Mouse (Mus musculus) heart, postnatal 0 days (tissue): ENCODE results near the gene Ifna4. TPM values are rescaled to one million over a fixed set of nuclear protein-coding genes. Genes with fewer than 3 reads are reported as not detected.

Source experiments
- ATAC-seq: fragments of 200-750 bp; cut with Nextera tagmentation; 2 replicates; pipeline ENCODE4 v1.8.0; 2017; ENCODE audit warnings: low read depth, moderate number of reproducible peaks, moderate library complexity; ENCODE audit not compliant: insufficient read depth
- DNase-seq: peaks from one replicate; pipeline ENCODE4 v3.0.0-alpha.2; 2016; ENCODE audit warnings: low spot score
- H3K27ac ChIP-seq: fragments of 300-500 bp; sonication (generic); 2 replicates; pipeline ENCODE4 v1.5.1; 2014; ENCODE audit warnings: low read depth, mild to moderate bottlenecking
- H3K27me3 ChIP-seq: fragments of 300-500 bp; sonication (generic); 2 replicates; pipeline ENCODE4 v1.6.1; 2014; ENCODE audit warnings: low read length, mixed read lengths; ENCODE audit not compliant: control insufficient read depth, insufficient read depth
- H3K36me3 ChIP-seq: fragments of 300-500 bp; sonication (generic); replicated peaks from 2 replicates; pipeline ENCODE4 v1.6.1; 2014; ENCODE audit warnings: low read length, mixed read lengths; ENCODE audit not compliant: control insufficient read depth, insufficient read depth
- H3K4me1 ChIP-seq: fragments of 300-500 bp; sonication (generic); 2 replicates; pipeline ENCODE4 v1.6.1; 2014; ENCODE audit warnings: antibody characterized with exemption; ENCODE audit not compliant: control insufficient read depth, insufficient read depth
- H3K4me2 ChIP-seq: fragments of 300-500 bp; sonication (generic); 2 replicates; pipeline ENCODE4 v1.6.1; 2014; ENCODE audit warnings: low read depth, mild to moderate bottlenecking, low read length, moderate library complexity
- H3K4me3 ChIP-seq: fragments of 300-500 bp; sonication (generic); 2 replicates; pipeline ENCODE4 v1.5.1; 2014; ENCODE audit warnings: low read depth, low read length
- H3K9ac ChIP-seq: fragments of 300-500 bp; sonication (generic); replicated peaks from 2 replicates; pipeline ENCODE4 v1.6.1; 2014; ENCODE audit warnings: low read depth, low read length, mixed read lengths
- H3K9me3 ChIP-seq: fragments of 300-500 bp; sonication (generic); replicated peaks from 2 replicates; pipeline ENCODE4 v1.6.1; 2016; ENCODE audit warnings: low read length; ENCODE audit not compliant: control insufficient read depth
- CTCF ChIP-seq: IDR thresholded peaks from 2 replicates; pipeline ENCODE4 v1.5.1; 2016; ENCODE audit warnings: antibody characterized with exemption, control low read depth, low read depth
- EP300 ChIP-seq: IDR thresholded peaks from 2 replicates; pipeline ENCODE4 v1.6.1; 2016; ENCODE audit warnings: antibody characterized with exemption, low read depth
- WGBS: fragments of 180-500 bp; shearing (Covaris S2); extraction: QIAGEN DNeasy Blood & Tissue Kit; methylation state at CpG from one replicate; pipeline ENCODE4 v1.1.7; 2014; 5-methylcytosine and 5-hydroxymethylcytosine counted together
- polyA plus RNA-seq: library from polyadenylated mRNA; unstranded; fragments of >200 nt; fragmentation: Nextera tagmentation; extraction: Ambion mirVana; gene quantifications from 2 replicates; pipeline ENCODE4 v1.2.1, GENCODE M21; 2015
- total RNA-seq: library from RNA; depleted of rRNA; stranded (reverse); fragments of >200 nt; gene quantifications from 2 replicates; pipeline ENCODE4 v1.2.3, GENCODE M21; 2014; ENCODE audit warnings: low replicate concordance

The Ifna4 gene
- total and polyA plus RNA-seq, 2 experiments from 2014 or later, result not detected

DNA sequence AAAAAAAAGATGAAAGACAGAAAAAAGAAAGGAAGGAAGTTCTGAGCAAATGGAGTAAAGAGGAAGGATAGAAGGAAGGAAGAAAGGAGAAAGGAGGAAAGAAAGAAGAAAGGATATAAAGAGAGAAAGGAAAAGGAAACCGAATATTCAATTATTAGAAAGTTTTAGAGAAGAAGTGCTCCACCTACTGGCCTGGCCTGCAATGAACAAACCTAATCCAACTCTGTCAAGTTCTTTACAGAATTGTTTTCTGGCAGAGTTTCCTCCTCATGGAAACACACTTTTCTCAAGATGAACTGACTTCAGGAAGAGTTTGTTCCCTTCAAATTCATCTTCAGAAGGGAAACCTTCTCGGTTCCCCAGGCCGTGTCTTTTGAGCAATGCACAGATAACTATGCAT, 2.8 kb upstream of the Ifna4 start:
- no peak overlapping the region for H3K4me3 ChIP-seq
- no peak overlapping the region for H3K9ac ChIP-seq
- TF ChIP-seq EP300, result no peak
- peak; percentile 35 for TF ChIP-seq CTCF
- 0 out of 2 replicates have a peak, but pooled peaks cover 3% of the 10 kb centered on the region for H3K27me3 ChIP-seq
- H3K9me3 ChIP-seq, result no peaks in the 10 kb centered on the region
- no peak overlapping the region for H3K27ac ChIP-seq
- H3K4me1 ChIP-seq, result no peaks in the 10 kb centered on the region
- no peak for ATAC-seq
- no peak overlapping the region for H3K4me2 ChIP-seq
- H3K36me3 ChIP-seq, result no peaks in the 10 kb centered on the region
- WGBS, result 32% methylated on average over 3 of the region's 3 CpGs
- no peak for DNase-seq

DNA sequence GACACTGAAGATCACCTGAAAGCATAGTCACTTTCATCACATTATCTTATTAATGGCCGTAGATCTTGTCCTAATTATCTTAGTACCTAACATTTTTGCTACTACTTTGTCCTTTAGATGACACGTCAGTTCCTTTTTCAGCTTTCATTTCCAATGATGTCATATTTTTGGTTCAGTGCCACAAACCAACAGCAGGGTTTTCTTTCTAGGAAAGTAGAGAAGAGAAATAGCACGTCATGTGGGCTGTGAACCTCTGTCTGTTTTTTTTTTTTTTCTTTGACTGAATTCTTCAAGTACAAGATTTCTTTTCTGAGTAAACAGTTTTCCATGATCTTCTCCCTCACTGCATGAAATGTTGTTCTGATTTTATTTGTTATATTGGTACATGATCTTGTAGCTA, 1.6 kb upstream of the Ifna4 start:
- WGBS, result 36% methylated on average over 3 of the region's 3 CpGs

GRCm38 (mm10) chr4:88845334-88845733, 3.7 kb downstream of the Ifna4 start:
- DNase-seq (no peak), ATAC-seq (no peak)
- H3K4me1 ChIP-seq, result no peaks in the 10 kb centered on the region
- WGBS, result 48% methylated on average over 2 of the region's 2 CpGs
- H3K36me3 ChIP-seq, result no peaks in the 10 kb centered on the region
- H3K9me3 ChIP-seq, result no peaks in the 10 kb centered on the region
- no peak overlapping the region for H3K4me2 ChIP-seq
- H3K27me3 ChIP-seq, result 0 out of 2 replicates have a peak, but pooled peaks cover 3% of the 10 kb centered on the region
- no peak overlapping the region for H3K4me3 ChIP-seq
- no peak overlapping the region for H3K9ac ChIP-seq
- no peak for TF ChIP-seq EP300
- peak; percentile 24; the same call in 1 of the 2 replicates for TF ChIP-seq CTCF
- H3K27ac ChIP-seq, result no peak overlapping the region

More for the DNA sequence above, 1.6 kb upstream of the Ifna4 start:
- no peak for ATAC-seq
- no peak for DNase-seq
- H3K9me3 ChIP-seq, result no peaks in the 10 kb centered on the region
- TF ChIP-seq CTCF (no peak), EP300 (no peak)
- 0 out of 2 replicates have a peak, but pooled peaks cover 3% of the 10 kb centered on the region for H3K27me3 ChIP-seq
- H3K27ac ChIP-seq, result no peak overlapping the region
- no peak overlapping the region for H3K4me3 ChIP-seq
- no peak overlapping the region for H3K4me2 ChIP-seq
- no peak overlapping the region for H3K9ac ChIP-seq
- no peaks in the 10 kb centered on the region for H3K4me1 ChIP-seq
- no peaks in the 10 kb centered on the region for H3K36me3 ChIP-seq

DNA sequence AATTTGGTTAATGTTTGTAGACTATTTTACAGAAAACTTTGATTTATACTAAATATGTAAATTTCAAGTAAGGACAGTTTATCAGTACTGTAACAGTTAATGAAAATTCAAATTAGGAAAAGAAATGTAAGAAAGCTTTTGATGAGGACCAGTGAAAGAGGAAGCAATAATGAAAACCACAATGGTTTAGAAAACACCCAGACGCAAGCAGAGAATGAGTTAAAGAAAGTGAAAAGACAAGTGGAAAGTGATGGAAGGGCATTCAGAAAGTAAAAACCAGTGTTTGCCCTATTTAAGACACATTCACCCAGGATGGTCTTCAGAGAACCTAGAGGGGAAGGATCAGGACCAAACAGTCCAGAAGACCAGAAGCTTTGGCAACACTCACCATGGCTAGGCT, 8.0 kb downstream of the Ifna4 start, which contains the start of gene Ifna1:
Gene Ifna1, plus strand, starts transcription at position 390 of the 400 bp plus-strand sequence.
- H3K4me3 ChIP-seq, result no peak within 1 kb of the TSS
- 64% methylated on average over 1 of the region's 1 CpGs for WGBS
- TF ChIP-seq EP300, result no peak
- TF ChIP-seq CTCF, result no peak
- no peak within 1 kb of the TSS for H3K9ac ChIP-seq
- ATAC-seq (no peak), DNase-seq (no peak)
- H3K27ac ChIP-seq, result no peak within 1 kb of the TSS
- H3K4me1 ChIP-seq, result no peaks in the 10 kb centered on the region
- no peaks in the 10 kb centered on the region for H3K9me3 ChIP-seq
- no peak within 1 kb of the TSS for H3K4me2 ChIP-seq
- no peaks in the 10 kb centered on the region for H3K27me3 ChIP-seq
- H3K36me3 ChIP-seq, result no peaks in the 10 kb centered on the region

GRCm38 (mm10) chr4:88851026-88851763, 9.5 kb downstream of the Ifna4 start:
- ATAC-seq, result no peak
- H3K4me1 ChIP-seq, result no peaks in the 10 kb centered on the region

More at GRCm38 (mm10) chr4:88851026-88851763, 9.5 kb downstream of the Ifna4 start:
- no peak for DNase-seq
- 61% methylated on average over 4 of the region's 4 CpGs for WGBS
- H3K4me3 ChIP-seq, result no peak overlapping the region
- no peak overlapping the region for H3K4me2 ChIP-seq
- H3K27ac ChIP-seq, result no peak overlapping the region
- no peak for TF ChIP-seq CTCF
- no peak for TF ChIP-seq EP300
- no peaks in the 10 kb centered on the region for H3K27me3 ChIP-seq
- H3K9me3 ChIP-seq, result no peaks in the 10 kb centered on the region
- no peaks in the 10 kb centered on the region for H3K36me3 ChIP-seq
- H3K9ac ChIP-seq, result no peak overlapping the region
